Mouse (Mus musculus): ENCODE results near the gene Tuba1c.

GRCm38 (mm10) chr15:99030585-99031387 lies 1.1 kb downstream of the Tuba1c start:
- TF ChIP-seq CTCF (IDR thresholded peaks at IDR 0.05; ENCODE audit: low read depth, low read length) (no peak), POLR2A (IDR thresholded peaks at IDR 0.05; ENCODE audit: extremely low read depth, insufficient read depth, low read length) (peak; percentile 48; the same call in 1 of the 2 replicates)
